Mouse (Mus musculus): ENCODE measurements around the gene Klf12.

The Klf12 gene

GRCm38 (mm10) chr14:100156639-100157038 lies 127.8 kb downstream of the Klf12 start:
- in situ Hi-C loops (cut with MboI; ENCODE audit: unreplicated experiment in 2 of 2) = no loop called here

GRCm38 (mm10) chr14:100147666-100148065 lies 136.8 kb downstream of the Klf12 start:
- in situ Hi-C loops (cut with MboI; ENCODE audit: unreplicated experiment in 2 of 2) = no loop called here

- in situ Hi-C loops (cut with MboI; ENCODE audit: unreplicated experiment in 2 of 2) = no loop called here
Observed at GRCm38 (mm10) chr14:100140370-100140769, 144.1 kb downstream of the Klf12 start.

GRCm38 (mm10) chr14:100134304-100134703 lies 150.2 kb downstream of the Klf12 start:
- in situ Hi-C loops (cut with MboI; ENCODE audit: unreplicated experiment in 2 of 2) = no loop called here

- in situ Hi-C loops (cut with MboI; ENCODE audit: unreplicated experiment in 2 of 2) = no loop called here
Observed at GRCm38 (mm10) chr14:100132479-100132878, 152.0 kb downstream of the Klf12 start.

- in situ Hi-C loops (cut with MboI; ENCODE audit: unreplicated experiment in 2 of 2) = no loop called here
Observed at GRCm38 (mm10) chr14:100126126-100126525, 158.4 kb downstream of the Klf12 start.

GRCm38 (mm10) chr14:100121075-100121474 lies 163.4 kb downstream of the Klf12 start:
- in situ Hi-C loops (cut with MboI; ENCODE audit: unreplicated experiment in 2 of 2) = no loop called here

- in situ Hi-C loops (cut with MboI; ENCODE audit: unreplicated experiment in 2 of 2) = no loop called here
Observed at GRCm38 (mm10) chr14:100119866-100120265, 164.6 kb downstream of the Klf12 start.

GRCm38 (mm10) chr14:100113419-100113818 lies 171.1 kb downstream of the Klf12 start:
- in situ Hi-C loops (cut with MboI; ENCODE audit: unreplicated experiment in 2 of 2) = no loop called here

GRCm38 (mm10) chr14:100111735-100112134 lies 172.7 kb downstream of the Klf12 start:
- in situ Hi-C loops (cut with MboI; ENCODE audit: unreplicated experiment in 2 of 2) = no loop called here

GRCm38 (mm10) chr14:100109563-100109962 lies 174.9 kb downstream of the Klf12 start:
- in situ Hi-C loops (cut with MboI; ENCODE audit: unreplicated experiment in 2 of 2) = no loop called here

GRCm38 (mm10) chr14:100105570-100105969 lies 178.9 kb downstream of the Klf12 start:
- in situ Hi-C loops (cut with MboI; ENCODE audit: unreplicated experiment in 2 of 2) = no loop called here

- in situ Hi-C loops (cut with MboI; ENCODE audit: unreplicated experiment in 2 of 2) = no loop called here
Observed at GRCm38 (mm10) chr14:100104818-100105217, 179.7 kb downstream of the Klf12 start.

- in situ Hi-C loops (cut with MboI; ENCODE audit: unreplicated experiment in 2 of 2) = no loop called here
Observed at GRCm38 (mm10) chr14:100103818-100104217, 180.7 kb downstream of the Klf12 start.

GRCm38 (mm10) chr14:100097208-100098189 lies 187.0 kb downstream of the Klf12 start:
- in situ Hi-C loops (cut with MboI; ENCODE audit: unreplicated experiment in 2 of 2) = no loop called here

- in situ Hi-C loops (cut with MboI; ENCODE audit: unreplicated experiment in 2 of 2) = no loop called here
Observed at GRCm38 (mm10) chr14:100095730-100096129, 188.7 kb downstream of the Klf12 start.

GRCm38 (mm10) chr14:100090517-100090916 lies 194.0 kb downstream of the Klf12 start:
- in situ Hi-C loops (cut with MboI; ENCODE audit: unreplicated experiment in 2 of 2) = no loop called here

GRCm38 (mm10) chr14:100079620-100080019 lies 204.9 kb downstream of the Klf12 start:
- in situ Hi-C loops (cut with MboI; ENCODE audit: unreplicated experiment in 2 of 2) = no loop called here

GRCm38 (mm10) chr14:100072431-100073195 lies 211.9 kb downstream of the Klf12 start:
- in situ Hi-C loops (cut with MboI; ENCODE audit: unreplicated experiment in 2 of 2) = no loop called here

- in situ Hi-C loops (cut with MboI; ENCODE audit: unreplicated experiment in 2 of 2) = no loop called here
Observed at GRCm38 (mm10) chr14:100069543-100070090, 214.9 kb downstream of the Klf12 start.

- in situ Hi-C loops (cut with MboI; ENCODE audit: unreplicated experiment in 2 of 2) = no loop called here
Observed at GRCm38 (mm10) chr14:100068715-100069114, 215.8 kb downstream of the Klf12 start.
